ENCODE assay signal across 8 mouse cellular contexts in the genomic region with DNA sequence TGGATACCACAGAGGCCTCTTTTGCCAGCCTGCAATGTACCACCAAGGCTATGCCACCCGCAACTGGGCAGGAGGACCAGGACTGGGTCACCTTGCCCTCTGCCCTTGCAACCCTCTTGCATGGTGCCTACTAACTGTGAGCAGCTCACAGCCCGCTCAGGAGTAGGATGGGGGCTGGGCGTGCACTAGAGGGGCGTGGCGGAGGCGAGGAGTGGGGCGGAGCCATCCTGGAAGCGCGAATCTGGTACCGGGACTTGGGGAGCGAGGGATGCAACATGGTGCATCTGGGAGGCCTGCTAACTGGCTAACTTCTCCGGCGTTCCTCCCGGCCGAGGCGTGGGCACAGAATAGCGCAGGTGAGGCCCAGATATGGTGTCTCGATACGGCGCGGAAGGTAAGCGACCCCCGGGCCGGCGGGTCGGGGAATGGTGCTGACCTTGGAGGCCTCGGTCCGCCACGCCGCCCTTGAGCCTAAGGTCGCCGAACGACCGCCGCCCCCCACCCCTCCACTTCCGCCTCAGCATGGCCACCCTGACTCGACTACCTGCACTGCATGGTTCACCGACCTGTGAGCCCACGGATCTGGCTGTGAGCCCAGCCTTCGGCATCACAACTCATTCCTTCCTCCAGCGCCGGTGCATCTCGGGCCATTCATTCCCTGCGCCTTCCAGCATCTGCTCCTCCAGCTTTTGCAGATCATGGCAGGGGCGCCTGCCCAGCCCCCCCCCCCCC. TPM values are rescaled to one million over a fixed set of nuclear protein-coding genes. Genes with fewer than 3 reads are reported as not detected.
DNase-seq lines count a peak whose midpoint lies in the region; ATAC-seq lines count a peak whose summit lies in the region.

No protein-coding gene starts in this region.

- H3K27ac ChIP-seq in heart, embryonic 11.5 days (ENCODE audit: low read depth, low read length), result no peak overlapping the region
- peak overlapping the region; percentile 27; the same call in 1 of the 2 replicates for H3K27ac ChIP-seq in kidney, embryonic 16.5 days (ENCODE audit: low read length)
- H3K27ac ChIP-seq in limb, embryonic 15.5 days, result no peak overlapping the region
- peak overlapping the region; percentile 64 for H3K27ac ChIP-seq in midbrain, embryonic 16.5 days (ENCODE audit: low read length)

- under 1% methylated on average over 42 of the region's 45 CpGs for WGBS in heart, embryonic 11.5 days (ENCODE audit: insufficient replicate concordance)
- under 1% methylated on average over 44 of the region's 45 CpGs for WGBS in kidney, embryonic 16.5 days
- WGBS in limb, embryonic 15.5 days, result under 1% methylated on average over 44 of the region's 45 CpGs
- WGBS in midbrain, embryonic 16.5 days, result 2% methylated on average over 32 of the region's 45 CpGs

- peak overlapping the region; percentile 70 for H3K4me2 ChIP-seq in heart, embryonic 11.5 days
- H3K4me2 ChIP-seq in kidney, embryonic 16.5 days (replicated peaks; ENCODE audit: low read depth, low read length), result peak overlapping the region; percentile 93
- H3K4me2 ChIP-seq in limb, embryonic 15.5 days, result peak overlapping the region; percentile 91
- peak overlapping the region; percentile 89 for H3K4me2 ChIP-seq in midbrain, embryonic 16.5 days (ENCODE audit: low read length)

- peak overlapping the region; percentile 57 for H3K4me3 ChIP-seq in heart, embryonic 11.5 days (ENCODE audit: low read depth, low read length)
- peak overlapping the region; percentile 72 for H3K4me3 ChIP-seq in kidney, embryonic 16.5 days (ENCODE audit: low read length)
- H3K4me3 ChIP-seq in limb, embryonic 15.5 days, result peak overlapping the region; percentile 57
- peak overlapping the region; percentile 77 for H3K4me3 ChIP-seq in midbrain, embryonic 16.5 days (ENCODE audit: low read depth, low read length)

- 0 out of 2 replicates have a peak, but pooled peaks cover 4% of the 10 kb centered on the region for H3K36me3 ChIP-seq in heart, embryonic 11.5 days (ENCODE audit: control insufficient read depth, insufficient read depth, low read length)
- no peaks in the 10 kb centered on the region for H3K36me3 ChIP-seq in kidney, embryonic 16.5 days (ENCODE audit: insufficient read depth, low read length)
- no peaks in the 10 kb centered on the region for H3K36me3 ChIP-seq in limb, embryonic 15.5 days
- H3K36me3 ChIP-seq in midbrain, embryonic 16.5 days (ENCODE audit: control insufficient read depth, insufficient read depth, low read length), result no peaks in the 10 kb centered on the region

- H3K9ac ChIP-seq in heart, embryonic 11.5 days (ENCODE audit: low read depth, low read length), result peak overlapping the region; percentile 46
- H3K9ac ChIP-seq in kidney, embryonic 16.5 days (replicated peaks; ENCODE audit: low read length), result peak overlapping the region; percentile 74
- H3K9ac ChIP-seq in limb, embryonic 15.5 days, result peak overlapping the region; percentile 44; the same call in 1 of the 2 replicates
- peak overlapping the region; percentile 78 for H3K9ac ChIP-seq in midbrain, embryonic 16.5 days (ENCODE audit: low read depth, low read length)

- no peaks in the 10 kb centered on the region for H3K4me1 ChIP-seq in heart, embryonic 11.5 days (ENCODE audit: control insufficient read depth, insufficient read depth, low read length)
- peaks cover 10% of the 10 kb centered on the region; the same call in 1 of the 2 replicates for H3K4me1 ChIP-seq in kidney, embryonic 16.5 days (ENCODE audit: insufficient read depth, low read length)
- H3K4me1 ChIP-seq in limb, embryonic 15.5 days, result peaks cover 6% of the 10 kb centered on the region; the same call in 1 of the 2 replicates
- peaks cover 6% of the 10 kb centered on the region for H3K4me1 ChIP-seq in midbrain, embryonic 16.5 days (ENCODE audit: control insufficient read depth, insufficient read depth, low read length)

- H3K27me3 ChIP-seq in heart, embryonic 11.5 days (ENCODE audit: control insufficient read depth, insufficient read depth, low read length), result no peaks in the 10 kb centered on the region
- no peaks in the 10 kb centered on the region for H3K27me3 ChIP-seq in kidney, embryonic 16.5 days (ENCODE audit: insufficient read depth, low read length)
- no peaks in the 10 kb centered on the region for H3K27me3 ChIP-seq in limb, embryonic 15.5 days
- no peaks in the 10 kb centered on the region for H3K27me3 ChIP-seq in midbrain, embryonic 16.5 days (ENCODE audit: control insufficient read depth, insufficient read depth, low read depth, low read length)

- ATAC-seq in heart, embryonic 11.5 days (replicated peaks; ENCODE audit: insufficient number of reproducible peaks, low FRiP score, low TSS enrichment), result peak; percentile 93
- peak; percentile 98 for ATAC-seq in kidney, embryonic 16.5 days (ENCODE audit: low FRiP score, low TSS enrichment)
- peak; percentile 71; the same call in 1 of the 2 replicates for ATAC-seq in limb, embryonic 15.5 days (ENCODE audit: insufficient number of reproducible peaks, low FRiP score, low TSS enrichment, low read depth)
- peak; percentile 99 for ATAC-seq in midbrain, embryonic 16.5 days

- peak; percentile 38 for DNase-seq in gastrocnemius, postnatal 10 days
- no peak for DNase-seq in gastrocnemius, adult 8-10 months (ENCODE audit: low spot score in 2 of 2)
- peak; percentile 91 for DNase-seq in embryo, embryonic 9.5 days (ENCODE audit: extremely low spot score)
- DNase-seq in spleen, postnatal 4 days (ENCODE audit: low spot score in 2 of 2), result peak; percentile 24 to 69

- no peaks in the 10 kb centered on the region for H3K9me3 ChIP-seq in heart, embryonic 11.5 days (replicated peaks; ENCODE audit: control insufficient read depth, low read length)
- no peaks in the 10 kb centered on the region for H3K9me3 ChIP-seq in kidney, embryonic 16.5 days (ENCODE audit: low read length)
- H3K9me3 ChIP-seq in limb, embryonic 15.5 days, result no peaks in the 10 kb centered on the region
- H3K9me3 ChIP-seq in midbrain, embryonic 16.5 days (replicated peaks; ENCODE audit: control insufficient read depth, low read length, poor library complexity, severe bottlenecking), result no peaks in the 10 kb centered on the region

RNA-seq across cellular contexts. Expression of a gene that starts 59.7 kb away (rescaled TPM):
- 100 to 1,000 TPM; 211 to 214 TPM for total RNA-seq in gastrocnemius, postnatal 10 days (2021)
- 100 to 1,000 TPM; 140 to 152 (median 149) TPM for total RNA-seq in gastrocnemius, adult 8-10 months (2022)
- 370 and 406 TPM in 2 replicates for polyA plus RNA-seq in heart, embryonic 11.5 days (2014; fragmentation: Nextera tagmentation; extraction: Ambion mirVana)
- 435 and 448 TPM in 2 replicates for polyA plus RNA-seq in kidney, embryonic 16.5 days (2015; fragmentation: Nextera tagmentation; extraction: Ambion mirVana)
- polyA plus RNA-seq in limb, embryonic 15.5 days (2015; fragmentation: Nextera tagmentation; extraction: Ambion mirVana), result 421 and 430 TPM in 2 replicates
- 394 and 409 TPM in 2 replicates for polyA plus RNA-seq in midbrain, embryonic 16.5 days (2015; fragmentation: Nextera tagmentation; extraction: Ambion mirVana)

Comparison
In these comparisons a context has a peak if more than half of its experiments do, and no peak if none do; other contexts are left out.
1. DNase-seq: peak in gastrocnemius, postnatal 10 days (single experiment), embryo, embryonic 9.5 days (single experiment) and spleen, postnatal 4 days (2 of 2); none in gastrocnemius, adult 8-10 months (0 of 2).
2. H3K27ac ChIP-seq: peak in kidney, embryonic 16.5 days (single experiment) and midbrain, embryonic 16.5 days (single experiment); none in heart, embryonic 11.5 days (single experiment) and limb, embryonic 15.5 days (single experiment).
3. Peak in every context shown above with its lines, with median percentiles within 50 percentile points of each other: ATAC-seq, H3K4me2 ChIP-seq, H3K4me3 ChIP-seq and H3K9ac ChIP-seq.